Mouse (Mus musculus): ENCODE data around the gene Klhdc9. TPM values are rescaled to one million over a fixed set of nuclear protein-coding genes. Genes with fewer than 3 reads are reported as not detected.

Klhdc9 gene
- polyA plus RNA-seq, 1 experiment = not detected

DNA sequence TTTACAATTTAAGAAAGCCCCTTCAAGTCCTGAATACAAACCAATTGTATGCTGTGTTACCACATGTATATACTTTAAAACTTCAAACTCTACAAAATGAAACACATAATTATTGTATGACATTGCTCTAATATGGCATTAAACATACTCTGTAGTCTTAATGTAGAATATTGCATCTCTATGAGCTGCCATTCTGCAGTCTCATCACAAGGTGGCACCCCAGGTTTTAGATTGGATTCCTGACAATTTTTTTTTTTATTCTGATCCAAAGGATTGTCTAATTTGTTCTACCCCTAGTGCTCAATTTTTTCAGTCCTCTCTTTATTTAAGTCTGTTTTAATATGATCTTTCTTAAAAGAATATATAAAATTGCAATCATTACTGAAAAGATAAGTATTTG lies 39.2 kb downstream of the Klhdc9 start:
- H3K4me1 ChIP-seq (ENCODE audit: control insufficient read depth, insufficient read depth, low read length) = no peaks in the 10 kb centered on the region
- TF ChIP-seq POLR2A (IDR thresholded peaks at IDR 0.05; ENCODE audit: low read depth, low read length) (no peak), CTCF (IDR thresholded peaks at IDR 0.05; ENCODE audit: borderline replicate concordance, insufficient read depth, low read length) (no peak)
- no peak overlapping the region for H3K27ac ChIP-seq (ENCODE audit: insufficient read depth, low read length)
- no peak overlapping the region for H3K4me3 ChIP-seq (ENCODE audit: insufficient read depth, low read length)

- TF ChIP-seq CTCF (IDR thresholded peaks at IDR 0.05; ENCODE audit: borderline replicate concordance, insufficient read depth, low read length) = no peak
- no peak for TF ChIP-seq POLR2A (IDR thresholded peaks at IDR 0.05; ENCODE audit: low read depth, low read length)
- no peak overlapping the region for H3K4me3 ChIP-seq (ENCODE audit: insufficient read depth, low read length)
- H3K27ac ChIP-seq (ENCODE audit: insufficient read depth, low read length) = no peak overlapping the region
- H3K4me1 ChIP-seq (ENCODE audit: control insufficient read depth, insufficient read depth, low read length) = no peaks in the 10 kb centered on the region
These were observed 40.4 kb downstream of the Klhdc9 start for GRCm38 (mm10) chr1:171320151-171320550.

DNA sequence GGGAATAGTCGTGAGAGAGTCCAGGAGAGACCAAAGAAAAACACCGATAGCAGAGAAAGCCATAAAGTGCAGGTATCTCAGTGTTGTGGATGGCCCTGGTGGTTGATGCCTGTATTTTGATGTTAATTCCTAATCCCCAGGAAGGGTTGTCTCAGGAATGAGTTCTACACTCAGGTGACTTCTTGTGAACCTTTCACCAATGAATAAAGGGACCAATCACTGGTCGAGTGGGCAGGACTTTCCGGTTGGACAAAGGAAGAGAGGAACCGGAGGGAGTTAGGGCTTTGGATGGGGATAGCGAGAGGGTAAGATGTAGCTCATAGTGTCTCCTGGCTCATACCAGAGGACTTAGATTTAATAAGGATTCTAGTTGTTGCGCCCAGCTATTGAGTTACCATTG lies 40.9 kb downstream of the Klhdc9 start:
- H3K4me1 ChIP-seq (ENCODE audit: control insufficient read depth, insufficient read depth, low read length) = no peaks in the 10 kb centered on the region
- H3K4me3 ChIP-seq (ENCODE audit: insufficient read depth, low read length) = no peak overlapping the region
- H3K27ac ChIP-seq (ENCODE audit: insufficient read depth, low read length) = no peak overlapping the region
- TF ChIP-seq CTCF (IDR thresholded peaks at IDR 0.05; ENCODE audit: borderline replicate concordance, insufficient read depth, low read length) = no peak
- no peak for TF ChIP-seq POLR2A (IDR thresholded peaks at IDR 0.05; ENCODE audit: low read depth, low read length)

GRCm38 (mm10) chr1:171309321-171309720 lies 51.3 kb downstream of the Klhdc9 start:
- TF ChIP-seq POLR2A (IDR thresholded peaks at IDR 0.05; ENCODE audit: low read depth, low read length) (no peak), CTCF (IDR thresholded peaks at IDR 0.05; ENCODE audit: borderline replicate concordance, insufficient read depth, low read length) (no peak)
- Histone ChIP-seq H3K27ac (ENCODE audit: insufficient read depth, low read length) (no peak overlapping the region), H3K4me3 (ENCODE audit: insufficient read depth, low read length) (no peak overlapping the region), H3K4me1 (ENCODE audit: control insufficient read depth, insufficient read depth, low read length) (no peaks in the 10 kb centered on the region)

Other genes starting within 250 kb of the Klhdc9 start
- 2.4 and 2.5 TPM in 2 replicates for gene Cfap126, start 246.9 kb downstream of the Klhdc9 start, polyA plus RNA-seq (2011; ENCODE audit: insufficient read length, low read depth, missing spikeins)
- gene Sdhc, start 210.2 kb downstream of the Klhdc9 start, polyA plus RNA-seq (2011; ENCODE audit: insufficient read length, low read depth, missing spikeins) = 297 and 334 TPM in 2 replicates
- gene Mpz, start 210.1 kb downstream of the Klhdc9 start, polyA plus RNA-seq (2011; ENCODE audit: insufficient read length, low read depth, missing spikeins) = 1.2 TPM in 1 of 2 replicates, not detected in the other
- gene Pcp4l1, start 164.5 kb downstream of the Klhdc9 start, polyA plus RNA-seq (2011; ENCODE audit: insufficient read length, low read depth, missing spikeins) = 6.2 and 12.2 TPM in 2 replicates
- not detected in 2 replicates for gene Nr1i3, start 146.8 kb downstream of the Klhdc9 start, polyA plus RNA-seq (2011; ENCODE audit: insufficient read length, low read depth, missing spikeins)
- gene Tomm40l, start 138.3 kb downstream of the Klhdc9 start, polyA plus RNA-seq (2011; ENCODE audit: insufficient read length, low read depth, missing spikeins) = 26.9 and 29.9 TPM in 2 replicates
- gene Apoa2, start 135.7 kb downstream of the Klhdc9 start, polyA plus RNA-seq (2011; ENCODE audit: insufficient read length, low read depth, missing spikeins) = 1.2 and 1.3 TPM in 2 replicates
- 1.6 and 7.1 TPM in 2 replicates for gene Fcer1g, start 126.4 kb downstream of the Klhdc9 start, polyA plus RNA-seq (2011; ENCODE audit: insufficient read length, low read depth, missing spikeins)
- gene Adamts4, start 110.4 kb downstream of the Klhdc9 start, polyA plus RNA-seq (2011; ENCODE audit: insufficient read length, low read depth, missing spikeins) = 24.3 and 25.8 TPM in 2 replicates
- 226 and 234 TPM in 2 replicates for gene Ndufs2, start 109.4 kb downstream of the Klhdc9 start, polyA plus RNA-seq (2011; ENCODE audit: insufficient read length, low read depth, missing spikeins)
- 53.2 and 55.1 TPM in 2 replicates for gene B4galt3, start 90.5 kb downstream of the Klhdc9 start, polyA plus RNA-seq (2011; ENCODE audit: insufficient read length, low read depth, missing spikeins)
- gene Ppox, start 79.6 kb downstream of the Klhdc9 start, polyA plus RNA-seq (2011; ENCODE audit: insufficient read length, low read depth, missing spikeins) = 23.9 and 24.3 TPM in 2 replicates
- gene Usp21, start 72.8 kb downstream of the Klhdc9 start, polyA plus RNA-seq (2011; ENCODE audit: insufficient read length, low read depth, missing spikeins) = 36.8 and 59.0 TPM in 2 replicates
- 77.8 and 81.9 TPM in 2 replicates for gene Ufc1, start 65.8 kb downstream of the Klhdc9 start, polyA plus RNA-seq (2011; ENCODE audit: insufficient read length, low read depth, missing spikeins)
- 43.1 and 53.2 TPM in 2 replicates for gene Dedd, start 31.7 kb downstream of the Klhdc9 start, polyA plus RNA-seq (2011; ENCODE audit: insufficient read length, low read depth, missing spikeins)
- gene Nit1, start 15.2 kb downstream of the Klhdc9 start, polyA plus RNA-seq (2011; ENCODE audit: insufficient read length, low read depth, missing spikeins) = 33.6 and 36.9 TPM in 2 replicates
- gene Pfdn2, start 15.1 kb downstream of the Klhdc9 start, polyA plus RNA-seq (2011; ENCODE audit: insufficient read length, low read depth, missing spikeins) = 97.0 and 103 TPM in 2 replicates
- 0.15 TPM in 1 of 2 replicates, not detected in the other for gene Nectin4, start 9.3 kb upstream of the Klhdc9 start, polyA plus RNA-seq (2011; ENCODE audit: insufficient read length, low read depth, missing spikeins)
- 0.47 TPM in 1 of 2 replicates, not detected in the other for gene Arhgap30, start 28.2 kb upstream of the Klhdc9 start, polyA plus RNA-seq (2011; ENCODE audit: insufficient read length, low read depth, missing spikeins)
- gene Usf1, start 50.5 kb upstream of the Klhdc9 start, polyA plus RNA-seq (2011; ENCODE audit: insufficient read length, low read depth, missing spikeins) = 28.3 and 37.3 TPM in 2 replicates
- gene Tstd1, start 58.1 kb upstream of the Klhdc9 start, polyA plus RNA-seq (2011; ENCODE audit: insufficient read length, low read depth, missing spikeins) = 1.9 TPM in 1 of 2 replicates, not detected in the other
- gene F11r, start 76.7 kb upstream of the Klhdc9 start, polyA plus RNA-seq (2011; ENCODE audit: insufficient read length, low read depth, missing spikeins) = 7.4 and 9.4 TPM in 2 replicates
- 4.0 and 6.1 TPM in 2 replicates for gene Alyref2, start 142.7 kb upstream of the Klhdc9 start, polyA plus RNA-seq (2011; ENCODE audit: insufficient read length, low read depth, missing spikeins)
- not detected in 2 replicates for gene Itln1, start 174.5 kb upstream of the Klhdc9 start, polyA plus RNA-seq (2011; ENCODE audit: insufficient read length, low read depth, missing spikeins)
- 0.40 TPM in 1 of 2 replicates, not detected in the other for gene Cd244a, start 198.4 kb upstream of the Klhdc9 start, polyA plus RNA-seq (2011; ENCODE audit: insufficient read length, low read depth, missing spikeins)
- gene Ly9, start 246.6 kb upstream of the Klhdc9 start, polyA plus RNA-seq (2011; ENCODE audit: insufficient read length, low read depth, missing spikeins) = 0.47 TPM in 1 of 2 replicates, not detected in the other

Data from embryonic fibroblast, embryonic 13.5 days (primary cell).